Mouse (Mus musculus): Measurements from ENCODE around the gene Ddx41. TPM values are rescaled to one million over a fixed set of nuclear protein-coding genes. Genes with fewer than 3 reads are reported as not detected.
"Not testable (repeated sequence)": the region's sequence is repeated elsewhere in the genome, so short reads cannot be mapped to it uniquely, and the experiment has no call there.

Ddx41 gene
- polyA plus RNA-seq, 1 experiment from 2014 or later, result 66.2 TPM

DNA sequence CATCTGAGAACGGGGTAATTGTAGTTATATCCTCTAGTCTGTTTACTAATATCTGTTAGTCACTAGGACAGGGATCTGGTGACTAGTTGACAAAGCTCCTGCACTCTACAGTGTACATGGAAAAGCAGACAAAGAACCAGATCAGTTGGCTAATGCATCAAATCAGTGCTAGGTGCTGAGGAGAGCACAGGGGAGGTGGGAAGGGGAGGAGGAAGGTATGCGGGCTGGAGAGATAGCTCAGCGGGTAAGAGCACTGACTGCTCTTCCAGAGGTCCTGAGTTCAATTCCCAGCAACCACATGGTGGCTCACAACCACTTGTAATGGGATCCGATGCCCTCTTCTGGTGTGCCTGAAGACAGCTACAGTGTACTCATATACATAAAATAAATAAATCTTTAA, 32.1 kb upstream of the Ddx41 start:
- not testable (repeated sequence) for H3K9ac ChIP-seq; H3K27me3 ChIP-seq; H3K9me3 ChIP-seq (replicated peaks); H3K27ac ChIP-seq (replicated peaks); ATAC-seq (ENCODE audit: insufficient number of reproducible peaks, low FRiP score, low TSS enrichment, low read depth); H3K4me2 ChIP-seq (replicated peaks); H3K4me3 ChIP-seq (replicated peaks)
- Histone ChIP-seq H3K36me3 (peaks cover 18% of the 10 kb centered on the region), H3K4me1 (peaks cover 18% of the 10 kb centered on the region)
- WGBS, result 81% methylated on average over 4 of the region's 4 CpGs

DNA sequence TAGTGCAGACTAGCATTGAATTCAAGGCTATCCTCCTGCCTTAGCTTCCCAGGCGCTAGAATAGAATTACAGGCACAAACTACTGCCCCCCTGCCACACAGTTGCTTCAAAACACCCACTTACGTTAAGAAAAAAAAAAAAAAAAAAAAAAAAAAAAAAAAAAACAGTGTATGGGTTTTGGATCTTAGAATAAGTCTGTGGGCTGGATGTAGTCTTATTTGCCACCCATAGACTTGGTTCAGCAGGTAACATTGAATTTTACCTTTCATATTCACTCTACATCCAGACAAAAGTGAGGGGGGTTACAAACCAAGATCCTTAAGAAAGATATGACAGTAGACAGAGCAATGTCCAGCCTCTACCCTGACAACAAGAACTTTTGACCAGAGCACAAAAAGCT, 31.5 kb upstream of the Ddx41 start:
- H3K27ac ChIP-seq (replicated peaks), result no peak overlapping the region
- no peak overlapping the region for H3K4me3 ChIP-seq (replicated peaks)
- H3K36me3 ChIP-seq, result peaks cover 18% of the 10 kb centered on the region
- no peak overlapping the region for H3K9ac ChIP-seq
- H3K9me3 ChIP-seq (replicated peaks), result no peaks in the 10 kb centered on the region
- H3K4me2 ChIP-seq (replicated peaks), result no peak overlapping the region
- H3K27me3 ChIP-seq, result no peaks in the 10 kb centered on the region
- peaks cover 18% of the 10 kb centered on the region for H3K4me1 ChIP-seq
- 73% methylated on average over 2 of the region's 2 CpGs for WGBS
- no peak for ATAC-seq (ENCODE audit: insufficient number of reproducible peaks, low FRiP score, low TSS enrichment, low read depth)

DNA sequence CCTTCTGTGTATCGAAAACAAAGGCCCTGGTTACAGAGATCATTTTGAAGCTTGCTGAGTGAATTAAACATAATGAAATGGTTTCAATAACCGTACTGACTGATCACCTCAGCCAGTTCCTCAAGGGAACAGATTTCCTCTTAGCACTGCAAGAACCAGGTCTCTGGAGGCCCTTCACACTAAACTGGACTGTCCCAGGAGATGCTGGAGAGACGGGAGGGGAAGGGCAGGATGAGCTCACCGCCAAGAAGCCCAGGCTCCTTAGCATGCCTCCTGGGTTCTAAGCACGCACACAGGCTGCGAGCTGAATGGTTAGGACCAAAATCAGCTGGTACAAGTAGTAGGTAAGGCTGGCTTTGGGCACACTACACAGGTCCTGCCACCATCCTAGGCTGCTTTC, 30.5 kb upstream of the Ddx41 start:
- Histone ChIP-seq H3K9me3 (replicated peaks) (no peaks in the 10 kb centered on the region), H3K27me3 (no peaks in the 10 kb centered on the region), H3K36me3 (peaks cover 18% of the 10 kb centered on the region), H3K4me3 (replicated peaks) (no peak overlapping the region), H3K4me2 (replicated peaks) (no peak overlapping the region), H3K4me1 (peaks cover 15% of the 10 kb centered on the region), H3K27ac (replicated peaks) (no peak overlapping the region), H3K9ac (no peak overlapping the region)
- no peak for ATAC-seq (ENCODE audit: insufficient number of reproducible peaks, low FRiP score, low TSS enrichment, low read depth)
- WGBS, result 79% methylated on average over 6 of the region's 6 CpGs

DNA sequence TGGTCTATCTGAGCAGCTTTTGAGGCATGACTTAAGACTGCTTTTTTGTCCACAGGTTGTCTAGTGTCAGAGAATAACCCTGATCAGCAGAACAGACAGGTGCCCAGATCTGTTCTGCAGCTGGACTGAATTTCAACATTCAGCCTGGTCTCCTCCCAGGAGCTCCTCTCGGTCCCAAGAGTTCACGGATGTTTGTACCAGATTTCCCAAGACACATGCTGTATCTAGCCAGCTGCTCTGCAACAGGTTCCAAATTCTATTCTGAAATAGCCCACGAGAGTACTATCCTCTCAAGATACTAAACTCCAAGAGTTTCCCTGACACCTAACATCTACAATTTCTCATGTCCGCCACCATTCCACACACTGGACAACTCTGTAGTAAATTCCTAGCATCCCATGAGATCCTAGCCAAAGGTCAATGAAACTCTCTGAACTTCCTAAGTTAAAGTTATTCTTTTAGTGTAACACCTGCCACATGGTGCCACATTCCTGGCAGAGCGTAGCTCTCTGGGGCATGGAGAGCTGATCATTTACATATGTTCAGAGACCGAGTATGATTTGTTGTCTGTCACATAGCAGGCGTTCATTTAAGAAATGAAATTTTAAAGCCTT, 26.9 kb upstream of the Ddx41 start:
- no peak for ATAC-seq (ENCODE audit: insufficient number of reproducible peaks, low FRiP score, low TSS enrichment, low read depth)
- no peaks in the 10 kb centered on the region; the same call in 1 of the 2 replicates for H3K4me1 ChIP-seq
- no peak overlapping the region for H3K4me2 ChIP-seq (replicated peaks)
- H3K4me3 ChIP-seq (replicated peaks), result no peak overlapping the region
- H3K36me3 ChIP-seq, result peaks cover 21% of the 10 kb centered on the region
- H3K9me3 ChIP-seq (replicated peaks), result no peaks in the 10 kb centered on the region
- no peak overlapping the region for H3K9ac ChIP-seq
- no peaks in the 10 kb centered on the region for H3K27me3 ChIP-seq
- 55% methylated on average over 7 of the region's 7 CpGs for WGBS
- H3K27ac ChIP-seq (replicated peaks), result no peak overlapping the region

DNA sequence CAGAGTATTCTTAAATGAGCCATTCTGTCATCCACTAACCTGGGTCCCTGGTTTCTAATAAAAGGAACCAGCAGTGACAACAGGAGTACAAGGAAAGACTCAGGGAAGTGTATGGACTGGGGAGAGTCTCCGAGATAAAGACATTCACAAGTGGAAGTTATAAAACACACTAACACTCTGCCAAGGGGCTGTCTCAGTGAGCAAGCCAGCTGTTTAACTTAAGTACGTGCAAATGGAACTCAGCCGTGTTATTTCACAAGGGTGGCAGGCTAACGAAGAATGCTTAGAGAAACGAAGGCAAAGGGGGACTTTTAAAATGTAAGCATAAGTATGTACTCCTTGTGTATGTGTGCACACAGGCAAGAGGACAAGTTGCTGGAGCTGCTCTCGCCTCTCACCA, 21.0 kb upstream of the Ddx41 start:
- Histone ChIP-seq H3K4me1 (no peaks in the 10 kb centered on the region), H3K36me3 (peaks cover 50% of the 10 kb centered on the region), H3K9me3 (replicated peaks) (no peaks in the 10 kb centered on the region), H3K27ac (replicated peaks) (no peak overlapping the region), H3K4me2 (replicated peaks) (no peak overlapping the region), H3K9ac (no peak overlapping the region), H3K27me3 (no peaks in the 10 kb centered on the region), H3K4me3 (replicated peaks) (no peak overlapping the region)
- WGBS, result 81% methylated on average over 6 of the region's 6 CpGs
- no peak for ATAC-seq (ENCODE audit: insufficient number of reproducible peaks, low FRiP score, low TSS enrichment, low read depth)

DNA sequence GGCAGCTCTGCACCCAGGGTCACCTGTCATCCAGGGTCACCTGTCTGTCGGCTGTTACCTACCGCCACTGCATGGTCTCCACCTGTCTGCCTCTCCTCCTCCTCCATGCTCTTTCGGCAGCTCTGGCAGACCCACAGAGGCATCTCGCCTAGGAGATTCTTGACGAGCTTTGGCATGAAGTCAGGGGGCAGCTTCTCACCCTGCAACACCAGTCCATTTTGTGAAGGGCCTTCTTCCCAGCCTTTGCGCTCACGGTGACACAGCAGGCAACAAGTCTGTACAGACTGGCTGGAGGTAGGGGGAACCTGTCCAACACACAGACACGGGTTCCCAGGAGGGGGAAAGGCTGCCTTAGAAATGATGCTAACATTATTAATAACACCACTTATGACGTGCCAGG, 19.5 kb upstream of the Ddx41 start:
- 91% methylated on average over 9 of the region's 9 CpGs for WGBS
- Histone ChIP-seq H3K4me2 (replicated peaks) (no peak overlapping the region), H3K4me3 (replicated peaks) (no peak overlapping the region), H3K36me3 (peaks cover 57% of the 10 kb centered on the region), H3K4me1 (no peaks in the 10 kb centered on the region), H3K27me3 (no peaks in the 10 kb centered on the region), H3K9ac (no peak overlapping the region), H3K27ac (replicated peaks) (no peak overlapping the region), H3K9me3 (replicated peaks) (no peaks in the 10 kb centered on the region)
- no peak for ATAC-seq (ENCODE audit: insufficient number of reproducible peaks, low FRiP score, low TSS enrichment, low read depth)

DNA sequence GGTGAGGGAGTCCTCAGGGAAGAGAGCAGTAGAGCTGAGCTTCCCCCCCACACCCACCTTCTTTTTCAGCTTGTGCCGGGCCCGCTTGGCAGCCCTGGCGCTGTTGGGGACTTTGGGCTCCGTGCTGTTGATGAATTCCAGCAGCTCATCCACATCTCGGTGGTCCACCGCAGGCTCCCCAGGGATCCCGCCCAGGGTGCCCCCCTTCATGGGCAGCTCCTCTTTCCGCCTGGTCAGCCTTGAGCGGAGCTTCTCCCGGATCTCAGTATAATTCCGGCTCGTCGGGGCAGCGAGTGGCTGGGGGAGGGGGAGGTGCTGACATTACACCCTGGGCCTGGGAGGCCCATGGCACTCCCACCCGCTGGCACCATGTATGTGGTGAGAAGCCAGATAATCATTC, 12.6 kb upstream of the Ddx41 start:
- Histone ChIP-seq H3K27me3 (no peaks in the 10 kb centered on the region), H3K9ac (no peak overlapping the region), H3K4me2 (replicated peaks) (no peak overlapping the region), H3K36me3 (peaks cover 93% of the 10 kb centered on the region), H3K4me3 (replicated peaks) (no peak overlapping the region), H3K4me1 (no peaks in the 10 kb centered on the region), H3K9me3 (replicated peaks) (no peaks in the 10 kb centered on the region), H3K27ac (replicated peaks) (no peak overlapping the region)
- no peak for ATAC-seq (ENCODE audit: insufficient number of reproducible peaks, low FRiP score, low TSS enrichment, low read depth)
- WGBS, result 85% methylated on average over 15 of the region's 15 CpGs

DNA sequence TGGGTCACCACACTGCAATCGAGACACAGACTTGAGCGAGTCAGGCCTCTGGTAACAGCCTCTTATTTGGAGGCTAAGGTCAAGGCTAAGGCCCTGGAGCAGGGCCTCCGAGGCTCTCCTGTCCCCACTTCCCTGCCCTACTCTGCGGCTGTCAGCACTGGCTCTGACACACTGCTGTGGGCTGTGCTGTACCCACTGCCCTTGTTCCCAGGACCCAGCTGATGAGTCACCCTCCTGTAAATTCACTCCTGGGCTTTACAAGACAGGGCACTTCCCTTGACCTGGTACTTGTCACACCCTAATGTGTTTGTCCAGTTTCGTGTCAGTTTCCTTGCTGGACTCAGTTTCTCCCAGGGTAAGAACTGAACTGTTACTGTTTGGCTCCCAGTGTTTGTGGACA, 12.0 kb upstream of the Ddx41 start:
- Histone ChIP-seq H3K36me3 (peaks cover 93% of the 10 kb centered on the region), H3K4me2 (replicated peaks) (no peak overlapping the region), H3K27me3 (no peaks in the 10 kb centered on the region), H3K27ac (replicated peaks) (no peak overlapping the region), H3K9me3 (replicated peaks) (no peaks in the 10 kb centered on the region), H3K4me1 (no peaks in the 10 kb centered on the region), H3K4me3 (replicated peaks) (no peak overlapping the region), H3K9ac (no peak overlapping the region)
- no peak for ATAC-seq (ENCODE audit: insufficient number of reproducible peaks, low FRiP score, low TSS enrichment, low read depth)
- 91% methylated on average over 5 of the region's 5 CpGs for WGBS

DNA sequence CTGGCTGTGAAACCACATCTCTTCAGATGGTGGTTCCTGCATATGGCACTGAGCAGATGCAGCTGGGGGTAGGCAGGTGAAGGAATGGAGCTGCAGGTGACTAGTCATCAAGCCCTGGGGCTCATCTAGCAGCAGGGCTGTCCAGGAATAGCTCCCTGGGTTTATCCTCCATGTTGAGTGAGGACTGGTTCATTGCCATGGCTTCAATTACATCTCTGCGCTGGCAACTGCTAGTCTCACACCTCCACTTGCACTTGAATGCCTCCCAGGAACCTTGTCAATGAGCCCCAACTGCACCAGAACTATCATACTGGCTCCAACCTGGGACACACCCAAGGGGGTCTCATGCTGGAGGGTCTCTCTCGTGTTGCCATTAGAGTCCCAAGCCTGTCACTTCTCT, 11.5 kb upstream of the Ddx41 start:
- H3K9me3 ChIP-seq (replicated peaks), result no peaks in the 10 kb centered on the region
- no peak for ATAC-seq (ENCODE audit: insufficient number of reproducible peaks, low FRiP score, low TSS enrichment, low read depth)
- peaks cover 93% of the 10 kb centered on the region for H3K36me3 ChIP-seq
- H3K27me3 ChIP-seq, result no peaks in the 10 kb centered on the region
- no peak overlapping the region for H3K4me2 ChIP-seq (replicated peaks)
- WGBS, result 84% methylated on average over 2 of the region's 2 CpGs
- no peak overlapping the region for H3K27ac ChIP-seq (replicated peaks)
- no peaks in the 10 kb centered on the region for H3K4me1 ChIP-seq
- no peak overlapping the region for H3K9ac ChIP-seq
- no peak overlapping the region for H3K4me3 ChIP-seq (replicated peaks)

DNA sequence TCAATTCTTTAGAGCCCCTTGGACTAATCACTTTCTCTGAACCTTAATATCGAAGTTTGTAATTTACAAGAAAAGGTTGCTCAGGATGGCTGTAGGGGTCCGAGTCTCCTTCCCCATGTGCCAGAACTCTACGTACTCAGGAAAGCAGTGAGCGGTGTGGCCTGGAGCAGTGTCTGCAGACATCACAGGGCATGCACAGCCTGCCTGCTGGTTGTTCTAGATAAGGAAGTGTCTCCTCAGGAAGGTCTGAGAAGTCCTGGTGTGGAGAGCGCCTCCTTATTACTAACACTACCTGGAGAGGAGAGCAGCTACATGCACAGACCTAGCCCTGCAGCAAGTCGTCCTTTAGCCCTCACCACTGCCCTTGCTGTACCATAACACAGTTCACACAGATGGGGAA, 8.3 kb upstream of the Ddx41 start:
- no peak overlapping the region for H3K27ac ChIP-seq (replicated peaks)
- WGBS, result 93% methylated on average over 6 of the region's 6 CpGs
- peaks cover 100% of the 10 kb centered on the region for H3K36me3 ChIP-seq

DNA sequence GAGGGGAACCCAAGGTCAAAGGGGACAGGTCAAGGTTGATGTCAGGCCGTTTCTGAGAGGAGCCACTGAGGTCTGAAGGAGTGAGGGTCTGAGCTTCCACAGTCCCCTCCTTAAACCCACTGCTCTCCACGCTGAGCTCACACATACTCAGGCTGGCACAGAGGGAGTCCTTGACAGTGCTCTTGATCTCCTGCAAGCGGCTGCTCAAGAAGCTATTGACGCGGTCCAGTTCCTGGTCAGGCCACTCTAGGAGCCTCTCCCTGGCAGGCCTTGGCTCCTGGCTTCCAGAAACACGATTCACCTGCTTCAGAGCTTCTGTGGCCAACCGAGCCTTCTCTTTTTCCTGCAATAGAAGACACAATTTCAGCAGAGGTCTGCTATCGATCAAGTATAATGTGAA, 7.0 kb upstream of the Ddx41 start:
- Histone ChIP-seq H3K4me3 (replicated peaks) (no peak overlapping the region), H3K27ac (replicated peaks) (no peak overlapping the region), H3K27me3 (no peaks in the 10 kb centered on the region), H3K36me3 (peaks cover 100% of the 10 kb centered on the region), H3K9ac (no peak overlapping the region), H3K9me3 (replicated peaks) (no peaks in the 10 kb centered on the region), H3K4me1 (no peaks in the 10 kb centered on the region), H3K4me2 (replicated peaks) (no peak overlapping the region)
- ATAC-seq (ENCODE audit: insufficient number of reproducible peaks, low FRiP score, low TSS enrichment, low read depth), result no peak
- WGBS, result 88% methylated on average over 8 of the region's 8 CpGs

More for the DNA sequence above, 8.3 kb upstream of the Ddx41 start:
- Histone ChIP-seq H3K9me3 (replicated peaks) (no peaks in the 10 kb centered on the region), H3K4me3 (replicated peaks) (no peak overlapping the region), H3K9ac (no peak overlapping the region), H3K4me2 (replicated peaks) (no peak overlapping the region), H3K27me3 (no peaks in the 10 kb centered on the region), H3K4me1 (no peaks in the 10 kb centered on the region)
- no peak for ATAC-seq (ENCODE audit: insufficient number of reproducible peaks, low FRiP score, low TSS enrichment, low read depth)

DNA sequence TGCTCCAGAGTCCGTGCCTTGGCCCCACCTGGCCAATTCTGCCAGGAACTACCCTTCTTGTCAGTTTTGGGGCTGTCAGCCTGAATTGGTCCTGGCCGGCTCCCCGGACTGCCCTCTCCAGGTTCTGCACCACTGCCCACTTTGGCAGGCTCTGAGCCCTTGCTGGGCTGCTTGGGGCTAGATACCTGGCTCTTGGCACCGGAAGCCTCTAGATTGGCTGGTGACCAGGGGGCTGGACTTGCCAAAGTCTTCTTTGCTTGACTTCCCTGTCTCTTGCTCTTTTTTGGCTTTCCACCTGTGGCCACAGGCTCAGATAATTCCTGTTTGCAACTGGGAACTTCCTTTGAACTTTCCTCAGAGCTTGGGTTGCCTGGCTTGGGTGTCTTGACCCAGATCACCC, 6.4 kb upstream of the Ddx41 start:
- ATAC-seq (ENCODE audit: insufficient number of reproducible peaks, low FRiP score, low TSS enrichment, low read depth), result no peak
- no peaks in the 10 kb centered on the region for H3K27me3 ChIP-seq
- WGBS, result 96% methylated on average over 4 of the region's 4 CpGs
- no peak overlapping the region for H3K4me3 ChIP-seq (replicated peaks)
- H3K27ac ChIP-seq (replicated peaks), result no peak overlapping the region
- H3K9ac ChIP-seq, result no peak overlapping the region
- no peaks in the 10 kb centered on the region for H3K4me1 ChIP-seq
- no peak overlapping the region for H3K4me2 ChIP-seq (replicated peaks)
- H3K36me3 ChIP-seq, result peaks cover 100% of the 10 kb centered on the region
- no peaks in the 10 kb centered on the region for H3K9me3 ChIP-seq (replicated peaks)
